Mouse (Mus musculus): ENCODE results near the gene Capzb.

The Capzb gene

GRCm38 (mm10) chr4:139192499-139193175 is at the start of gene Capzb:
Gene Capzb, plus strand, starts transcription at chr4:139192899.
- peak; percentile 92 for DNase-seq (ENCODE audit: low read depth in 1 of 2, low spot score in 2 of 2)

- DNase-seq (ENCODE audit: low read depth in 1 of 2, low spot score in 2 of 2), result no peak
These were observed 49.7 kb upstream of the Capzb start for GRCm38 (mm10) chr4:139142985-139143384.

- no peak for DNase-seq (ENCODE audit: low read depth in 1 of 2, low spot score in 2 of 2)
These were observed 48.1 kb upstream of the Capzb start for GRCm38 (mm10) chr4:139144577-139144976.

- DNase-seq (ENCODE audit: low read depth in 1 of 2, low spot score in 2 of 2), result no peak
These were observed 47.5 kb upstream of the Capzb start for GRCm38 (mm10) chr4:139145156-139145555.

GRCm38 (mm10) chr4:139146760-139147159 is 45.9 kb upstream of the Capzb start:
- no peak for DNase-seq (ENCODE audit: low read depth in 1 of 2, low spot score in 2 of 2)

GRCm38 (mm10) chr4:139151370-139151769 is 41.3 kb upstream of the Capzb start:
- DNase-seq (ENCODE audit: low read depth in 1 of 2, low spot score in 2 of 2), result no peak

- no peak for DNase-seq (ENCODE audit: low read depth in 1 of 2, low spot score in 2 of 2)
These were observed 38.0 kb upstream of the Capzb start for GRCm38 (mm10) chr4:139154576-139155307.

- DNase-seq (ENCODE audit: low read depth in 1 of 2, low spot score in 2 of 2), result no peak
These were observed 36.2 kb upstream of the Capzb start for GRCm38 (mm10) chr4:139156538-139156937.

GRCm38 (mm10) chr4:139158350-139158749 is 34.3 kb upstream of the Capzb start:
- DNase-seq (ENCODE audit: low read depth in 1 of 2, low spot score in 2 of 2), result no peak

- no peak for DNase-seq (ENCODE audit: low read depth in 1 of 2, low spot score in 2 of 2)
These were observed 31.6 kb upstream of the Capzb start for GRCm38 (mm10) chr4:139161076-139161475.

GRCm38 (mm10) chr4:139164082-139164481 is 28.6 kb upstream of the Capzb start:
- no peak for DNase-seq (ENCODE audit: low read depth in 1 of 2, low spot score in 2 of 2)

- DNase-seq (ENCODE audit: low read depth in 1 of 2, low spot score in 2 of 2), result no peak
These were observed 27.4 kb upstream of the Capzb start for GRCm38 (mm10) chr4:139165259-139165658.

GRCm38 (mm10) chr4:139166244-139166643 is 26.5 kb upstream of the Capzb start:
- peak; percentile 51 to 57 for DNase-seq (ENCODE audit: low read depth in 1 of 2, low spot score in 2 of 2)

- no peak for DNase-seq (ENCODE audit: low read depth in 1 of 2, low spot score in 2 of 2)
These were observed 25.6 kb upstream of the Capzb start for GRCm38 (mm10) chr4:139167107-139167506.

- DNase-seq (ENCODE audit: low read depth in 1 of 2, low spot score in 2 of 2), result peak; percentile 81 to 88
These were observed 23.5 kb upstream of the Capzb start for GRCm38 (mm10) chr4:139168985-139169747.

- no peak for DNase-seq (ENCODE audit: low read depth in 1 of 2, low spot score in 2 of 2)
These were observed 22.9 kb upstream of the Capzb start for GRCm38 (mm10) chr4:139169748-139170279.

- DNase-seq (ENCODE audit: low read depth in 1 of 2, low spot score in 2 of 2), result no peak
These were observed 17.4 kb upstream of the Capzb start for GRCm38 (mm10) chr4:139175061-139175971.

- no peak for DNase-seq (ENCODE audit: low read depth in 1 of 2, low spot score in 2 of 2)
These were observed 16.7 kb upstream of the Capzb start for GRCm38 (mm10) chr4:139176023-139176422.

GRCm38 (mm10) chr4:139177921-139178320 is 14.8 kb upstream of the Capzb start:
- DNase-seq (ENCODE audit: low read depth in 1 of 2, low spot score in 2 of 2), result no peak

GRCm38 (mm10) chr4:139178377-139178776 is 14.3 kb upstream of the Capzb start:
- no peak for DNase-seq (ENCODE audit: low read depth in 1 of 2, low spot score in 2 of 2)

- no peak for DNase-seq (ENCODE audit: low read depth in 1 of 2, low spot score in 2 of 2)
These were observed 13.5 kb upstream of the Capzb start for GRCm38 (mm10) chr4:139179218-139179617.

All from monocyte, adult 2 months (primary cell).